Mouse (Mus musculus) megakaryocyte, embryonic 14.5 days (primary cell): ENCODE results near the gene 1700069L16Rik. TPM values are rescaled to one million over a fixed set of nuclear protein-coding genes. Genes with fewer than 3 reads are reported as not detected.
A peak's percentile ranks its signal among the peaks of the same experiment; 100 is the strongest.

Experiments used
- H3K27me3 ChIP-seq: replicated peaks from 2 replicates; pipeline ENCODE3; 2012; ENCODE audit warnings: inconsistent platforms
- H3K36me3 ChIP-seq: replicated peaks from 2 replicates; pipeline ENCODE3; 2012; ENCODE audit warnings: low read length, inconsistent platforms, mixed read lengths
- H3K4me1 ChIP-seq: 2 replicates; pipeline ENCODE4 v1.6.1; 2012; ENCODE audit warnings: inconsistent platforms
- H3K4me3 ChIP-seq: replicated peaks from 2 replicates; pipeline ENCODE3; 2012; ENCODE audit warnings: moderate library complexity, mild to moderate bottlenecking, inconsistent platforms
- H3K9me3 ChIP-seq: 2 replicates; pipeline ENCODE4 v1.6.1; 2012; ENCODE audit warnings: inconsistent platforms
- FLI1 ChIP-seq: IDR thresholded peaks from 2 replicates; pipeline ENCODE4 v1.6.1; 2012; ENCODE audit warnings: low read length, inconsistent platforms, mixed read lengths
- GATA1 ChIP-seq: IDR thresholded peaks from 3 replicates; pipeline ENCODE4 v1.6.1; 2012; ENCODE audit warnings: mixed read lengths, low read length, inconsistent platforms, borderline replicate concordance
- polyA plus RNA-seq: library from polyadenylated mRNA; stranded (reverse); fragments of >175 nt; gene quantifications from 2 replicates; pipeline ENCODE4 v1.2.3, GENCODE M21; 2012; ENCODE audit warnings: low replicate concordance; ENCODE audit not compliant: insufficient read depth

Gene 1700069L16Rik
- not detected in 2 replicates for polyA plus RNA-seq

DNA sequence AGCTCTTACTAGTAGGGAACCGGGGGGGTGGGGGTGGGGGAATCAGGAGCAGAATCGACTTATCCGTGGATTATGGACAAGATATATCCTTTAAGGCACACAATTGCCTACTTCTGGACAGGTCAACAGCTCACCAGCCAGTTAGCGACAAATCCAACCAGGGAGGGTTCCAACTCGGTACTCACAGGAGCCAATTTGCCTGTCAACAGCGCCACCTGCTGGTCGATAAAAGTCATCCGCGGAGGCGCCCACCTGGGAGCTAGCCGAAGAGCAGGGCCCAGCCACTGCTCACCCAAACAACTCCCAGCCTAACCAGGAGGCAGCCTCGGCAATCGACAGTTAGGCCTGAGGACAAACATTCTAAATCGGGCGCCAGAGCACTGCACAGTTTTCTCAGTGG, at the start of gene 1700069L16Rik:
1700069L16Rik (minus strand) TSS at position 327 of the 400 bp plus-strand sequence.
- no peaks in the 10 kb centered on the region for H3K36me3 ChIP-seq
- peaks cover 33% of the 10 kb centered on the region for H3K27me3 ChIP-seq
- H3K9me3 ChIP-seq: 0 out of 2 replicates have a peak, but pooled peaks cover 5% of the 10 kb centered on the region
- H3K4me1 ChIP-seq: peaks cover 6% of the 10 kb centered on the region; the same call in 1 of the 2 replicates
- H3K4me3 ChIP-seq: no peak within 1 kb of the TSS
- no peak for TF ChIP-seq FLI1
- no peak for TF ChIP-seq GATA1

DNA sequence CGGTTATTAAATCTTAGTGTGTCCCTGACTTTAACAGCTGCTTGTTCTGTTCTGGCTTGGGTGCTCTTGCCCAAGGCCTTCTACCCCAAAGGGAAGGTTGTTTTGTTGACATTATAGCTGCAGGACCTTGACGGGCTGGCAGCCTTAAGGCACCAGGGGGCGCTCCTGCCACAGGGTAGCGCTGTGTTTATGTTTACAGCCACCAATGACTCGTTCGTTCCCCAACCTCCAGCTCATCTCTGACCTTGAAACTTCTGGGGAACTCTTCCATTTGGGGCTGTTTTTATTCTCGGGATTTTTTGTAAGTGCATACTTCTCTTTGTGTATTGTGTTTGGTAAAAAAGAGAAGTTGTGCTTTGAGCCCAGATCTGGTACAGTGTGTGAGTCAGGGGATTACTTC, 49.1 kb upstream of the 1700069L16Rik start:
- Histone ChIP-seq H3K9me3 (no peaks in the 10 kb centered on the region), H3K36me3 (peaks cover 49% of the 10 kb centered on the region), H3K4me1 (peaks cover 48% of the 10 kb centered on the region), H3K27me3 (no peaks in the 10 kb centered on the region), H3K4me3 (peak overlapping the region; percentile 99)
- TF ChIP-seq GATA1: no peak
- TF ChIP-seq FLI1: no peak

DNA sequence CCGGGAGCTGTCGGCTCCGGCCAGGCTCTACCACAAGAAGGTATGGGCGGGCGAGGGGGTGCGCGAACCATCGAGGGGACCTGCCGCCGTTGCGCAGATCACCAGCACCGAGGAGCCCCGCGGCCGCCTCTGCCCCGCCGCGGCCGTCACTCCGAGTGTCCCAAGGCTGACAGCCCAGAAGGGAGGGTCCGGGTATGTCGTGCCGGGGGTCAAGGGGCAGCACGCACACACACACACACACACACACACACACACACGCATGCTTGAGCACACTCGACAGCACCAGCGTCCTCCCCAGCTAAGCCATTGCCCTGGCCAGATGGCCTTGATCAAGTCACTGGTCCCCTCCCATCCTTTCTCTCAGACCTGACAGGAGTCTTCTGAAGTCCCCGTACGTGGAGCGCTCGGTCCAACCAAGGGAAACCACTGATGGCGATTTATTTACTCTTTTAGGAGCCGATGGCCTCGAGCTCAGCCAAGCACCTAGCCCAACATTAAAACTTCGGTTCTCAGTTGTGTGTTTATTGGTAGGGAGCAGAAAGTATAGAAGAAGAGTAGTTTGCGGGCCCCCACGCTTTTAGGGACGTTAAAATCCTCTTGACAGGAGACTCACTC, 48.4 kb upstream of the 1700069L16Rik start:
- Histone ChIP-seq H3K4me3 (peak overlapping the region; percentile 99), H3K27me3 (no peaks in the 10 kb centered on the region), H3K4me1 (peaks cover 54% of the 10 kb centered on the region), H3K9me3 (no peaks in the 10 kb centered on the region), H3K36me3 (peaks cover 50% of the 10 kb centered on the region)
- TF ChIP-seq FLI1: no peak
- TF ChIP-seq GATA1: no peak

DNA sequence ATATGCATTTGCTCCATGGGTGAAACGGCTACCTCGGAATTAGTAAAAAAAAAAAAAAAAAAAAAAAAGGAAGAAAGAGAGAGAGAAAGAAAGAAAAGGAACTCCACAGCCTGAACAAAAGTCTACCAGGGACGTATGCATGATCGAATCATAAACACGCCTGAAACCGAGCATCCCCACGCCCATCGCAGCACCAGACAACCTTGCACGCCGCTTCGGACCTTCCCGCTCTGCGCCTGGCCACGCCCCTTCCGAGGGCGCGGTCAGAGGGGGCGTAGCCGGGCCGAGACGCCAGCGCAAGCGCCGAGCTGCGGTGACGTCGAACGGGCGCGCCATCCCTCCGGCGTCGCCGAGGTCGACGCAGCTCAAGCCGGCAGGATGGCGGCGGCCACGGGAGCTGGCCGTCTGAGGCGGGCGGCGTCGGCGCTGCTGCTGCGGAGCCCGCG, 47.9 kb upstream of the 1700069L16Rik start, which contains the start of the genes Sart3 and Iscu:
Sart3 (minus strand) TSS at position 61 of the 446 bp plus-strand sequence.
Iscu (plus strand) TSS at position 299 of the 446 bp plus-strand sequence.
- Histone ChIP-seq H3K4me3 (peak within 1 kb of the TSS; percentile 99), H3K27me3 (no peaks in the 10 kb centered on the region), H3K9me3 (no peaks in the 10 kb centered on the region), H3K4me1 (peaks cover 60% of the 10 kb centered on the region), H3K36me3 (peaks cover 51% of the 10 kb centered on the region)
- TF ChIP-seq FLI1: peak; percentile 51; the same call in 1 of the 2 replicates
- no peak for TF ChIP-seq GATA1

DNA sequence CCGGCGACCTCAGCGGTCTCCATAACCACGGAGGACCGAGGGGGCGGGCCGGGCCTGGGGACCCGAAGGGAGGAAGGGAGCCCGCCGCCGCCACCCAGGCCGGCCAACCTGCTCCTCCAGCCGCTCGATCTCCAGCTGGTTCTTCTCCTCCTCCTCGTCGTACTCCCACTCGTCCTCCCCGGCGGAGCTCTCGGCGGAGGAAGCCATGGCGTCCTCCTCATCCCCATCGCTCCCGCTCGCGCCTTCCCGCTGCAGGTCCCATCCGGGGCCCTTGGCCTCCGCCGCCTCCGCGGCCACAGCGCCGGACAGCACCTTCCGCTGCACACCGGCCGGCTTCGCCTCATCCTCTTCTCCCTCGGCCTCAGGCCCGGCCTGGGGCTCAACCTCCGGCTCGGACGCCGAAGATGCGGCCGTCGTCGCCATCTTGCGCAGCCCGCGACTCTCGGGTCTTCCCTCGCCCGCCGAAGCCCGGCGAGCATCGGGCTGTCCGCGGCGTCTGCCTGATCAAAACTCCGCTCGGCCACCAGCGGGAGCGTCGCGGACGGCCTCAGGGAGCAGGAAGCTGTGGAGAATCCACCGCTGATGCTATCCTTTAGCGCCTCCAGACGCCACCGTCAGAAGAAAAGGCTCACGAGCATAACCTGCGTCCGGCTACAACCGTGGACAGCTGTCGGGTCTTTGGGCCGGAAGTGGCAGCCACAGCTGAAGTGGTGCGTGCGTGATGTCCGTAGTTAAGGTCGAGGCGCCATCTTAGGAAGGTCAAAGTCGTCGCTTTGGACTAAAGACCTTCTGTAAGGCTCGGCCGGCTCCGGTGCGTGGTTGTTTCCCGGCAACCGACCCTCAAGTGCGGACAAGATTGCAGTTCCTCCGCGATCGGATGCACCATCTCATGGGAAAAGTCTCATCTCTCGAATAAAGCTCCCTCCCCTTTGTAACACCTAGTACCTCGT, 46.9 kb upstream of the 1700069L16Rik start:
- H3K9me3 ChIP-seq: no peaks in the 10 kb centered on the region
- H3K4me1 ChIP-seq: peaks cover 65% of the 10 kb centered on the region
- peak overlapping the region; percentile 99 for H3K4me3 ChIP-seq
- no peaks in the 10 kb centered on the region for H3K27me3 ChIP-seq
- H3K36me3 ChIP-seq: peaks cover 50% of the 10 kb centered on the region
- no peak for TF ChIP-seq GATA1
- peak; percentile 85 for TF ChIP-seq FLI1

DNA sequence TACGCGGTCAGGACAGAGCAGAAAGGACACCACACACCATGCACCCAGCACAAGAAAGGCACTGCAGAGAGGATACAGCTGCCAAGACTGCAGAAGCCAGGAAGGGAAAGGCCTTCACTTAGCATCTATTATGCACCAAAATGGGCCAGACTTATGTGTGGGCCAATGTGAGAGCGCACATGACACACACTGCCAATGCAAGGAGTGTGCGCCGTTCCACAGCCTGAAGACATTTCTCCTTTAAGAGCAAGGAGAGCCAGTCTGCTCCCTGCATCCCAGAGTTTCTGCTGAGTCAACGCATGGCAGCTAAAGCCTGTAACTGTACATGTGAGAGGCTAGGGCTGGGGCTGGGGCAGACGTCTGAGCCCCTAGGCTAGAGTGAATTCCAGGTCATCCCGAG, 44.2 kb upstream of the 1700069L16Rik start:
- no peak overlapping the region for H3K4me3 ChIP-seq
- peaks cover 51% of the 10 kb centered on the region for H3K36me3 ChIP-seq
- TF ChIP-seq FLI1 (no peak), GATA1 (no peak)
- no peaks in the 10 kb centered on the region for H3K27me3 ChIP-seq
- H3K4me1 ChIP-seq: peaks cover 66% of the 10 kb centered on the region
- H3K9me3 ChIP-seq: no peaks in the 10 kb centered on the region

DNA sequence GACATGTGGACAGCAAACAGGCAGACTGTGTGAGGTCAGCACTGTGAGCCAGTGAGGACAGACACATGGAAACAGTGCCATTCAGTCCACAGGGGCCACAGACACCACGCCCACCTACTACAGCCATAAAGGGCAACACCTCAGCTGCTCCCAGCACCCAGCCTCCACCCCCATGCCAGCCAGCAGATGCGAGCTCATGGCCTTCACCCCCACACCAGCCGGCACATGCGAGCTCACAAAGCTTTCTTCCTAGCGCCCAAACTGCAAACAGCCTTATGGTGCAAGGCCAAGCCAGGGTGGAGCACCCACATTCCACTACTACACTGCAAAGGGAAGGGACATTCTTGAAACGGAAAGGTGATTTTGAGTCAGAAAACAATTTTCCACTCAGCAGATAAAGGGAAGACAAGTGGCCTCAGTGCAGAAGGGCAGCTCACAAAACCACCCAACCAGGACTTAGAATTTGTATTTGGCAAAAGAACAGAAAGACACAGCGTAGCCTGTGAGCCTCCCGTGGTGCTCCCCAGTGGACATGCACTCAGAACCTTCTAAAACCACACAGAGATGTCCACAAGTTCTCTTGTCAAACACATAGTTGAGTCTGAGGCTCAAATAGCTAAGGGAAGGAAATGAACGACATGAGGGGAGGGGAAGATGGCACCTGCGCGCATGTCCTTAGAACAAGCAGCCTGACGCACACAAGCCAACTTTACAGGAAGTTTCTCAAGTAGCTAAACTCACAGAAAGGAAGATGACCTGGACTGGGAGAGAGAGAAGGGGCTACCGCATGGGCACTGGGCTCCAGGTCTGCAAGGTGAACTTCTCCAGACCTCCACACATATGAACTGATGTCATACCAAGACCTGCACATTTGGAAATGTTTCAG, 41.3 kb upstream of the 1700069L16Rik start:
- H3K4me3 ChIP-seq: peak overlapping the region; percentile 38
- TF ChIP-seq FLI1 (no peak), GATA1 (no peak)
- no peaks in the 10 kb centered on the region for H3K9me3 ChIP-seq
- no peaks in the 10 kb centered on the region for H3K27me3 ChIP-seq
- H3K4me1 ChIP-seq: peaks cover 52% of the 10 kb centered on the region
- peaks cover 80% of the 10 kb centered on the region for H3K36me3 ChIP-seq

DNA sequence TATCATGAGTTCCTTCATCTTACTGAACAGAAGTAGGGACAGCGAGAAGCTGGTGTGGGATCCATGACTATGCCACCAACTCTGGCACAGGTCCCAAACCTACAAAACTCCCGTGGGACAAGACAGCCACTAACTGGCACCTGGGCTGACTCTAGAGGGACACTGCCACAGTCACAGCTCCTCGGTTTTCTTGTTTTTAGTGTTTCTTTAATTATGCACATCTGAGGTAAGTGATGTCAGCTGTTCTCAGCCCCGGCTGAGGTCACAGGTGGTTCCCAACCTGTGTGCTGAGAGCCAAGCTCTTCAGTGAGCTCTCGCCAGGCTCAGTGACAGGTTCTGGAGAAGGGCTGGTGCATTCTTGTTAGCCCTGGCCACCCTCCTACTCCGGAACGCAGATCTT, 39.9 kb upstream of the 1700069L16Rik start:
- Histone ChIP-seq H3K9me3 (no peaks in the 10 kb centered on the region), H3K27me3 (no peaks in the 10 kb centered on the region), H3K36me3 (peaks cover 94% of the 10 kb centered on the region), H3K4me1 (peaks cover 38% of the 10 kb centered on the region), H3K4me3 (no peak overlapping the region)
- no peak for TF ChIP-seq GATA1
- TF ChIP-seq FLI1: no peak

DNA sequence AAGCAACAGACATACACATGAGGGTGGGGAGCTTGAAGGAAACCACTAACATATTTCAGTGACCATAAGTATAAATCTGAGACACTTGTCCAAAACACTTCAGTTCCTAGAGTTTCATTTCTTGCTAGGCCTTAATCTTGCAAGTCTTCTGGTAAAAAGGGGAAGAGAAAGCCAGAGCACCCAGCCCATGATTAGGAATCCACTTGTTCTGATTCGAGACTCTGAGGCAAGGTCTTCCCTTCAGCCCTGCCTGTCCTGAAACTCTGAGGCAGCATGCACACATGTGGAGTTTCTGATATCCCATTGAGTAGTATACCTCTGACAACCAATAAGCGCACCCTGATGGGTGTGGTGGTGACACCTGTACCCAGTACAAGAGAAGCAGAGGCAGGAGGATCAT, 37.0 kb upstream of the 1700069L16Rik start:
- Histone ChIP-seq H3K9me3 (no peaks in the 10 kb centered on the region), H3K36me3 (peaks cover 98% of the 10 kb centered on the region), H3K4me1 (peaks cover 14% of the 10 kb centered on the region), H3K4me3 (no peak overlapping the region), H3K27me3 (no peaks in the 10 kb centered on the region)
- no peak for TF ChIP-seq GATA1
- TF ChIP-seq FLI1: no peak
